Comparison of ENCODE assay signal across 13 mouse cellular contexts in genomic region chr9:65832041-65832440, GRCm38 (mm10). TPM values are rescaled to one million over a fixed set of nuclear protein-coding genes. Genes with fewer than 3 reads are reported as not detected.
DNase-seq lines count a peak whose midpoint lies in the region; ATAC-seq and TF ChIP-seq lines count a peak whose summit lies in the region.
"Had no signal": no experiment of that assay in that cellular context is flagged by ENCODE, and none has a peak within 500 bp of the region (broad histone marks: within the 10 kb centered on the region; RNA-seq: fewer than 3 reads in every experiment).

No protein-coding gene starts in this region.

- no peak overlapping the region for H3K9ac ChIP-seq in lung, embryonic 14.5 days
- no peak overlapping the region for H3K9ac ChIP-seq in forebrain, embryonic 13.5 days
- no peak overlapping the region for H3K9ac ChIP-seq in neural tube, embryonic 15.5 days (replicated peaks)

- peaks cover 10% of the 10 kb centered on the region for H3K36me3 ChIP-seq in lung, embryonic 14.5 days (ENCODE audit: insufficient read depth)
- H3K36me3 ChIP-seq in forebrain, embryonic 13.5 days (ENCODE audit: poor library complexity, severe bottlenecking), result no peaks in the 10 kb centered on the region
- H3K36me3 ChIP-seq in neural tube, embryonic 15.5 days, result no peaks in the 10 kb centered on the region

- H3K4me1 ChIP-seq in lung, embryonic 14.5 days (ENCODE audit: insufficient read depth), result no peaks in the 10 kb centered on the region; the same call in 1 of the 2 replicates
- H3K4me1 ChIP-seq in forebrain, embryonic 13.5 days, result peaks cover 62% of the 10 kb centered on the region
- H3K4me1 ChIP-seq in neural tube, embryonic 15.5 days, result peaks cover 15% of the 10 kb centered on the region

- H3K9me3 ChIP-seq in lung, embryonic 14.5 days (ENCODE audit: low read depth, low read length), result no peaks in the 10 kb centered on the region
- H3K9me3 ChIP-seq in forebrain, embryonic 13.5 days (replicated peaks), result no peaks in the 10 kb centered on the region
- H3K9me3 ChIP-seq in neural tube, embryonic 15.5 days (replicated peaks), result no peaks in the 10 kb centered on the region

- H3K27me3 ChIP-seq in lung, embryonic 14.5 days (ENCODE audit: insufficient read depth, low read length), result no peaks in the 10 kb centered on the region
- no peaks in the 10 kb centered on the region for H3K27me3 ChIP-seq in forebrain, embryonic 13.5 days
- H3K27me3 ChIP-seq in neural tube, embryonic 15.5 days (replicated peaks), result no peaks in the 10 kb centered on the region

- peak overlapping the region; percentile 55 for H3K27ac ChIP-seq in lung, embryonic 14.5 days (ENCODE audit: low read depth)
- H3K27ac ChIP-seq in forebrain, embryonic 13.5 days, result peak overlapping the region; percentile 80
- H3K27ac ChIP-seq in neural tube, embryonic 15.5 days (replicated peaks), result peak overlapping the region; percentile 48

- DNase-seq in heart, adult 11 months, result peak; percentile 22
- DNase-seq in heart, postnatal 14 days, result no peak
- peak; percentile 59 for DNase-seq in lung, embryonic 14.5 days
- DNase-seq in lung, postnatal 4 days, result no peak
- no peak for DNase-seq in left cerebral cortex, adult 9 months (ENCODE audit: low spot score in 2 of 2)
- DNase-seq in natural killer cell, adult 2 months (ENCODE audit: low spot score in 2 of 2), result no peak
- DNase-seq: B cell, adult 2 months; gastrocnemius, postnatal 36 days; kidney, postnatal 14 days; lung, adult 2 months had no signal

- ATAC-seq in lung, embryonic 14.5 days (ENCODE audit: insufficient read depth), result no peak
- ATAC-seq in forebrain, embryonic 13.5 days, result no peak
- ATAC-seq in neural tube, embryonic 15.5 days (ENCODE audit: low FRiP score), result no peak

- TF ChIP-seq CTCF in lung, embryonic 14.5 days (IDR thresholded peaks at IDR 0.05; ENCODE audit: low read depth), result no peak

- H3K4me2 ChIP-seq in lung, embryonic 14.5 days, result no peak overlapping the region
- peak overlapping the region; percentile 5; the same call in 1 of the 2 replicates for H3K4me2 ChIP-seq in forebrain, embryonic 13.5 days
- no peak overlapping the region for H3K4me2 ChIP-seq in neural tube, embryonic 15.5 days

- H3K4me3 ChIP-seq in lung, embryonic 14.5 days (ENCODE audit: low read depth, low read length), result no peak overlapping the region
- no peak overlapping the region for H3K4me3 ChIP-seq in forebrain, embryonic 13.5 days
- no peak overlapping the region for H3K4me3 ChIP-seq in neural tube, embryonic 15.5 days (replicated peaks)
- H3K4me3 ChIP-seq: myocyte had no signal

- 55% methylated on average over 2 of the region's 2 CpGs for WGBS in lung, embryonic 14.5 days
- 1% methylated on average over 2 of the region's 2 CpGs for WGBS in forebrain, embryonic 13.5 days
- WGBS in neural tube, embryonic 15.5 days, result 25% methylated on average over 2 of the region's 2 CpGs

- intact Hi-C loops in heart, postnatal 14 days (cut with DNase I), result no loop called here

RNA-seq across cellular contexts. Expression of gene Zfp609, which starts 4.7 kb away (rescaled TPM):
- total RNA-seq in heart, postnatal 14 days (2021), result 10 to 100 TPM; 27.5 to 28.3 TPM
- polyA plus RNA-seq in lung, embryonic 14.5 days (2014; fragmentation: Nextera tagmentation; extraction: Ambion mirVana), result 7.4 and 7.6 TPM in 2 replicates
- polyA plus RNA-seq in forebrain, embryonic 13.5 days (2015; fragmentation: Nextera tagmentation; extraction: Ambion mirVana), result 9.4 and 9.6 TPM in 2 replicates
- 6.8 and 7.1 TPM in 2 replicates for polyA plus RNA-seq in neural tube, embryonic 15.5 days (2015; fragmentation: Nextera tagmentation; extraction: Ambion mirVana)

RNA-seq across cellular contexts. Expression of gene Pclaf, which starts 58.0 kb away (rescaled TPM):
- 1 to 10 TPM; 3.8 to 8.1 TPM for total RNA-seq in heart, postnatal 14 days (2021)
- polyA plus RNA-seq in lung, embryonic 14.5 days (2014; fragmentation: Nextera tagmentation; extraction: Ambion mirVana), result 259 and 263 TPM in 2 replicates
- polyA plus RNA-seq in forebrain, embryonic 13.5 days (2015; fragmentation: Nextera tagmentation; extraction: Ambion mirVana), result 166 and 189 TPM in 2 replicates
- 21.2 and 64.0 TPM in 2 replicates for polyA plus RNA-seq in neural tube, embryonic 15.5 days (2015; fragmentation: Nextera tagmentation; extraction: Ambion mirVana)

Comparison
In these comparisons a context has a peak if more than half of its experiments do, and no peak if none do; other contexts are left out.
1. DNase-seq: peak in heart, adult 11 months (single experiment) and lung, embryonic 14.5 days (single experiment); none in heart, postnatal 14 days (0 of 2), lung, postnatal 4 days (0 of 2), left cerebral cortex, adult 9 months (0 of 2) and natural killer cell, adult 2 months (0 of 2).
2. Peak in every context shown above with its lines, with median percentiles within 50 percentile points of each other: H3K27ac ChIP-seq.